Mouse (Mus musculus): Measurements from ENCODE around the gene Cenpo.
"Not testable (repeated sequence)": the region's sequence is repeated elsewhere in the genome, so short reads cannot be mapped to it uniquely, and the experiment has no call there.

Cenpo gene

GRCm38 (mm10) chr12:4233572-4234508 is at the start of gene Cenpo, which contains the start of gene Ptrhd1:
TSS of gene Cenpo (minus strand) at chr12:4234294.
TSS of gene Ptrhd1 (plus strand) at chr12:4234027.
- in situ Hi-C loops (cut with MboI, MseI), result no loop called here

- in situ Hi-C loops (cut with MboI, MseI), result no loop called here
Measured at GRCm38 (mm10) chr12:4279878-4280277, 45.8 kb upstream of the Cenpo start.

GRCm38 (mm10) chr12:4278978-4279755 is 45.1 kb upstream of the Cenpo start:
- in situ Hi-C loops (cut with MboI, MseI), result no loop called here

GRCm38 (mm10) chr12:4271078-4271477 is 37.0 kb upstream of the Cenpo start:
- in situ Hi-C loops (cut with MboI, MseI), result no loop called here

GRCm38 (mm10) chr12:4267765-4268164 is 33.7 kb upstream of the Cenpo start:
- in situ Hi-C loops (cut with MboI, MseI), result no loop called here

GRCm38 (mm10) chr12:4252742-4253655 is 18.9 kb upstream of the Cenpo start:
- in situ Hi-C loops (cut with MboI, MseI), result no loop called here

GRCm38 (mm10) chr12:4249786-4250185 is 15.7 kb upstream of the Cenpo start:
- in situ Hi-C loops (cut with MboI, MseI), result no loop called here

GRCm38 (mm10) chr12:4245742-4246141 is 11.6 kb upstream of the Cenpo start:
- in situ Hi-C loops (cut with MboI, MseI), result no loop called here

GRCm38 (mm10) chr12:4243805-4244204 is 9.7 kb upstream of the Cenpo start:
- in situ Hi-C loops (cut with MboI, MseI), result no loop called here

GRCm38 (mm10) chr12:4240281-4240680 is 6.2 kb upstream of the Cenpo start:
- in situ Hi-C loops (cut with MboI, MseI), result not testable (repeated sequence)

GRCm38 (mm10) chr12:4237481-4237880 is 3.4 kb upstream of the Cenpo start:
- in situ Hi-C loops (cut with MboI, MseI), result no loop called here

- in situ Hi-C loops (cut with MboI, MseI), result no loop called here
Measured at GRCm38 (mm10) chr12:4232777-4233176, 1.3 kb downstream of the Cenpo start.

- in situ Hi-C loops (cut with MboI, MseI), result no loop called here
Measured at GRCm38 (mm10) chr12:4230156-4230555, 3.9 kb downstream of the Cenpo start.

- in situ Hi-C loops (cut with MboI, MseI), result no loop called here
Measured at GRCm38 (mm10) chr12:4212908-4213307, 21.2 kb downstream of the Cenpo start.

- in situ Hi-C loops (cut with MboI, MseI), result no loop called here
Measured at GRCm38 (mm10) chr12:4211174-4211573, 22.9 kb downstream of the Cenpo start.

- in situ Hi-C loops (cut with MboI, MseI), result loop anchor here (5.0 kb wide), 1 partner anchor 67 kb away; no protein-coding TSS in a partner anchor
Measured at GRCm38 (mm10) chr12:4209196-4209595, 24.9 kb downstream of the Cenpo start.

- in situ Hi-C loops (cut with MboI, MseI), result loop anchor here (5.0 kb wide), 1 partner anchor 66 kb away; no protein-coding TSS in a partner anchor
Measured at GRCm38 (mm10) chr12:4208405-4209133, 25.5 kb downstream of the Cenpo start.

GRCm38 (mm10) chr12:4206106-4206505 is 28.0 kb downstream of the Cenpo start:
- in situ Hi-C loops (cut with MboI, MseI), result loop anchor here (5.0 kb wide), 1 partner anchor 64 kb away; no protein-coding TSS in a partner anchor

- in situ Hi-C loops (cut with MboI, MseI), result no loop called here
Measured at GRCm38 (mm10) chr12:4202206-4202605, 31.9 kb downstream of the Cenpo start.

GRCm38 (mm10) chr12:4201454-4202200 is 32.5 kb downstream of the Cenpo start:
- in situ Hi-C loops (cut with MboI, MseI), result no loop called here

Data from T-helper 2 cell (primary cell).